Mouse (Mus musculus): ENCODE data around the gene Zfp688. TPM values are rescaled to one million over a fixed set of nuclear protein-coding genes. Genes with fewer than 3 reads are reported as not detected.
"Not testable (repeated sequence)": the region's sequence is repeated elsewhere in the genome, so short reads cannot be mapped to it uniquely, and the experiment has no call there.

The Zfp688 gene
- total RNA-seq (2017) = 12.4 to 15.5 TPM (median 13.3 TPM) in 3 replicates

GRCm38 (mm10) chr7:127421388-127422191 lies at the start of gene Zfp688:
Zfp688 (minus strand) TSS chr7:127422068.
- peak; percentile 98 for ATAC-seq (replicated peaks; ENCODE audit: insufficient number of reproducible peaks, low FRiP score, low TSS enrichment, poor library complexity, severe bottlenecking)

GRCm38 (mm10) chr7:127471646-127472010 lies 49.8 kb upstream of the Zfp688 start:
- no peak for ATAC-seq (replicated peaks; ENCODE audit: insufficient number of reproducible peaks, low FRiP score, low TSS enrichment, poor library complexity, severe bottlenecking)

GRCm38 (mm10) chr7:127470743-127471645 lies 49.1 kb upstream of the Zfp688 start:
- peak; percentile 95 for ATAC-seq (replicated peaks; ENCODE audit: insufficient number of reproducible peaks, low FRiP score, low TSS enrichment, poor library complexity, severe bottlenecking)

GRCm38 (mm10) chr7:127470011-127470715 lies 48.3 kb upstream of the Zfp688 start:
- ATAC-seq (replicated peaks; ENCODE audit: insufficient number of reproducible peaks, low FRiP score, low TSS enrichment, poor library complexity, severe bottlenecking) = no peak

GRCm38 (mm10) chr7:127466606-127467005 lies 44.7 kb upstream of the Zfp688 start:
- ATAC-seq (replicated peaks; ENCODE audit: insufficient number of reproducible peaks, low FRiP score, low TSS enrichment, poor library complexity, severe bottlenecking) = no peak

GRCm38 (mm10) chr7:127465670-127466069 lies 43.8 kb upstream of the Zfp688 start:
- not testable (repeated sequence) for ATAC-seq (replicated peaks; ENCODE audit: insufficient number of reproducible peaks, low FRiP score, low TSS enrichment, poor library complexity, severe bottlenecking)

- no peak for ATAC-seq (replicated peaks; ENCODE audit: insufficient number of reproducible peaks, low FRiP score, low TSS enrichment, poor library complexity, severe bottlenecking)
Observed at GRCm38 (mm10) chr7:127465191-127465590, 43.3 kb upstream of the Zfp688 start.

GRCm38 (mm10) chr7:127459311-127459710 lies 37.4 kb upstream of the Zfp688 start, which contains the start of gene Prr14:
Prr14 (plus strand) TSS chr7:127459611.
- not testable (repeated sequence) for ATAC-seq (replicated peaks; ENCODE audit: insufficient number of reproducible peaks, low FRiP score, low TSS enrichment, poor library complexity, severe bottlenecking)

GRCm38 (mm10) chr7:127458371-127459122 lies 36.7 kb upstream of the Zfp688 start:
- ATAC-seq (replicated peaks; ENCODE audit: insufficient number of reproducible peaks, low FRiP score, low TSS enrichment, poor library complexity, severe bottlenecking) = not testable (repeated sequence)

GRCm38 (mm10) chr7:127454905-127455304 lies 33.0 kb upstream of the Zfp688 start:
- ATAC-seq (replicated peaks; ENCODE audit: insufficient number of reproducible peaks, low FRiP score, low TSS enrichment, poor library complexity, severe bottlenecking) = no peak

- ATAC-seq (replicated peaks; ENCODE audit: insufficient number of reproducible peaks, low FRiP score, low TSS enrichment, poor library complexity, severe bottlenecking) = no peak
Observed at GRCm38 (mm10) chr7:127453056-127453455, 31.2 kb upstream of the Zfp688 start.

GRCm38 (mm10) chr7:127449966-127450365 lies 28.1 kb upstream of the Zfp688 start:
- no peak for ATAC-seq (replicated peaks; ENCODE audit: insufficient number of reproducible peaks, low FRiP score, low TSS enrichment, poor library complexity, severe bottlenecking)

- ATAC-seq (replicated peaks; ENCODE audit: insufficient number of reproducible peaks, low FRiP score, low TSS enrichment, poor library complexity, severe bottlenecking) = peak; percentile 99
Observed at GRCm38 (mm10) chr7:127448521-127449300, 26.8 kb upstream of the Zfp688 start, which contains the start of gene Zfp689. Zfp689 (minus strand) TSS chr7:127449158.

GRCm38 (mm10) chr7:127443976-127444375 lies 22.1 kb upstream of the Zfp688 start:
- ATAC-seq (replicated peaks; ENCODE audit: insufficient number of reproducible peaks, low FRiP score, low TSS enrichment, poor library complexity, severe bottlenecking) = no peak

- no peak for ATAC-seq (replicated peaks; ENCODE audit: insufficient number of reproducible peaks, low FRiP score, low TSS enrichment, poor library complexity, severe bottlenecking)
Observed at GRCm38 (mm10) chr7:127437724-127438123, 15.9 kb upstream of the Zfp688 start.

GRCm38 (mm10) chr7:127435206-127435605 lies 13.3 kb upstream of the Zfp688 start:
- no peak for ATAC-seq (replicated peaks; ENCODE audit: insufficient number of reproducible peaks, low FRiP score, low TSS enrichment, poor library complexity, severe bottlenecking)

GRCm38 (mm10) chr7:127426354-127426753 lies 4.5 kb upstream of the Zfp688 start:
- ATAC-seq (replicated peaks; ENCODE audit: insufficient number of reproducible peaks, low FRiP score, low TSS enrichment, poor library complexity, severe bottlenecking) = no peak
